In the genomic region with DNA sequence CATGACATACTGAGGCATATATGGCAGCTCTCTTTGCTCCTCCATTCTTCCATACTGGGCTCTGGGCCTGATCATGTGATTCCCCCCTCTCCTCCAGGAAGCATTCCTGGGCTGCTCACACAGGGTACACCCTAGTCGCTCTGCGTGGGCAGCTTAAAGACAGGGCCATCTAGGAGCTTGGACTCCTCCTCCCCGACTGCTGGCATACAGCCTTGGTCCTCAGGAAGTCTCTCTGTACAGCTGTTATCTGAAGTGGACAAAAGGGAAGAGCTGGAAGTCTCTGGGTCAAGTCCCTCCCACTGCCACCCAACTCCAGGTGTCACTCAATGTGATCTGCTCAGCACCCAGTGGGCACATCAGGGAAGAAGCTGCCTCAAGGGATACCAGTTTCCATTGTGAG, we compare ENCODE assay signal across 15 mouse cellular contexts.
DNase-seq lines count a peak whose midpoint lies in the region.
"Had no signal": no experiment of that assay in that cellular context is flagged by ENCODE, and none has a peak within 500 bp of the region (broad histone marks: within the 10 kb centered on the region; RNA-seq: fewer than 3 reads in every experiment).

No protein-coding gene starts in this region.

- peak; percentile 27 for DNase-seq in adrenal gland, postnatal 14 days
- no peak for DNase-seq in adrenal gland, postnatal 10 days
- DNase-seq in kidney, adult 11 months = peak; percentile 12
- DNase-seq in kidney, adult 8-10 months = no peak
- peak; percentile 15 for DNase-seq in lung, postnatal 10 days
- no peak for DNase-seq in lung, adult 18-20 months
- DNase-seq in kidney, postnatal 25 days = peak; percentile 35 to 51
- DNase-seq in urinary bladder, postnatal 25 days (ENCODE audit: low spot score) = no peak
- DNase-seq: cerebellum, adult 11-12 months; cerebellum, postnatal 10 days; gastrocnemius, postnatal 14 days; heart, adult 11 months; heart, postnatal 36 days; thymus, adult 18-20 months; thymus, postnatal 36 days had no signal

Comparison
In these comparisons a context has a peak if more than half of its experiments do, and no peak if none do; other contexts are left out.
1. DNase-seq: peak in adrenal gland, postnatal 14 days (single experiment), kidney, adult 11 months (single experiment), lung, postnatal 10 days (single experiment) and kidney, postnatal 25 days (2 of 2); none in adrenal gland, postnatal 10 days (single experiment), kidney, adult 8-10 months (0 of 2), lung, adult 18-20 months (0 of 2) and urinary bladder, postnatal 25 days (single experiment).